Mouse (Mus musculus) olfactory bulb, adult 2 months (tissue): ENCODE data around the gene Adal. TPM values are rescaled to one million over a fixed set of nuclear protein-coding genes. Genes with fewer than 3 reads are reported as not detected.

Experiments used
- H3K27ac ChIP-seq: fragments of 200-500 bp; 2 replicates; pipeline ENCODE4 v1.5.1; 2012; ENCODE audit warnings: low read depth, low read length; ENCODE audit not compliant: insufficient read depth
- H3K4me1 ChIP-seq: fragments of 200-500 bp; 2 replicates; pipeline ENCODE4 v1.6.1; 2012; ENCODE audit warnings: low read length; ENCODE audit not compliant: control insufficient read depth, insufficient read depth
- H3K4me3 ChIP-seq: fragments of 200-500 bp; 2 replicates; pipeline ENCODE4 v1.5.1; 2012; ENCODE audit warnings: mild to moderate bottlenecking, low read depth, low read length, moderate library complexity; ENCODE audit not compliant: insufficient read depth
- CTCF ChIP-seq: fragments of 200-500 bp; IDR thresholded peaks from 2 replicates; pipeline ENCODE4 v1.5.1; 2012; ENCODE audit warnings: low read depth, mild to moderate bottlenecking, low read length, moderate library complexity; ENCODE audit not compliant: insufficient read depth
- POLR2A ChIP-seq: fragments of 200-500 bp; IDR thresholded peaks from 2 replicates; pipeline ENCODE4 v1.6.1; 2012; ENCODE audit warnings: mild to moderate bottlenecking, low read depth, low read length, moderate library complexity; ENCODE audit not compliant: insufficient read depth
- WGBS: fragments of 180-500 bp; shearing (Covaris S2); methylation state at CpG from one replicate; pipeline ENCODE4 v1.1.7; 2018; 5-methylcytosine and 5-hydroxymethylcytosine counted together
- polyA plus RNA-seq: library from polyadenylated mRNA; stranded (reverse); fragments of >200 nt; gene quantifications from 2 replicates; pipeline ENCODE4 v1.2.4, GENCODE M21; 2012; ENCODE audit warnings: low replicate concordance; ENCODE audit not compliant: missing spikeins, insufficient read depth, insufficient read length

Gene Adal
- polyA plus RNA-seq, 1 experiment, result not detected

DNA sequence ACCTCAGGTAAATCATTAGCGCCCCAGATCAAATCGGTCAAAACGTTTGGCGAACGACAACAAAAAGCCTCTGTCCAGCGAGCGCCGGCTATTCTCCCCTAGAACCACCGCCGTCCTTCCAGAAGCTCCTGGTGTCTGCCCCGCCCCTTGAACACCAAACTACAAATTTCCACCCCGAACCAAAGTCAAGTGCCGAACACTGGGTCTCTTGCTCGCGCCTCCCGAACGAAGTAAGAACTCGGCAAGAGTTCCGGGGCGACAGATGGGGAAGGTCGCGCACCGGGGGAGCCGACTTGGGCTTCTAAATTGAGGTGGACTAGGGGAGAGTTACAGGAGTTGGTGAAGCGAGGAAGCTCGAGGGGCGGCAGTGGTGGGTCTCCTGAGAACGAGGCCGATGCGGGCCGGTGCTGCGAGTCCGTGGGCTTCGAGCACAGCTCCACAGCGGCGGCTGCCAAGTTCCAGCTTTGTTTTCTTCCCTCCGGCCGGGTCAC is 30.3 kb downstream of the Adal start, which contains the start of gene Tubgcp4:
TSS of gene Tubgcp4 (plus strand) at position 174 of the 491 bp plus-strand sequence.
- H3K4me3 ChIP-seq, result peak within 1 kb of the TSS; percentile 68
- under 1% methylated on average over 38 of the region's 38 CpGs for WGBS
- peak within 1 kb of the TSS; percentile 27; the same call in 1 of the 2 replicates for H3K27ac ChIP-seq
- peaks cover 9% of the 10 kb centered on the region for H3K4me1 ChIP-seq
- TF ChIP-seq POLR2A (no peak), CTCF (no peak)

DNA sequence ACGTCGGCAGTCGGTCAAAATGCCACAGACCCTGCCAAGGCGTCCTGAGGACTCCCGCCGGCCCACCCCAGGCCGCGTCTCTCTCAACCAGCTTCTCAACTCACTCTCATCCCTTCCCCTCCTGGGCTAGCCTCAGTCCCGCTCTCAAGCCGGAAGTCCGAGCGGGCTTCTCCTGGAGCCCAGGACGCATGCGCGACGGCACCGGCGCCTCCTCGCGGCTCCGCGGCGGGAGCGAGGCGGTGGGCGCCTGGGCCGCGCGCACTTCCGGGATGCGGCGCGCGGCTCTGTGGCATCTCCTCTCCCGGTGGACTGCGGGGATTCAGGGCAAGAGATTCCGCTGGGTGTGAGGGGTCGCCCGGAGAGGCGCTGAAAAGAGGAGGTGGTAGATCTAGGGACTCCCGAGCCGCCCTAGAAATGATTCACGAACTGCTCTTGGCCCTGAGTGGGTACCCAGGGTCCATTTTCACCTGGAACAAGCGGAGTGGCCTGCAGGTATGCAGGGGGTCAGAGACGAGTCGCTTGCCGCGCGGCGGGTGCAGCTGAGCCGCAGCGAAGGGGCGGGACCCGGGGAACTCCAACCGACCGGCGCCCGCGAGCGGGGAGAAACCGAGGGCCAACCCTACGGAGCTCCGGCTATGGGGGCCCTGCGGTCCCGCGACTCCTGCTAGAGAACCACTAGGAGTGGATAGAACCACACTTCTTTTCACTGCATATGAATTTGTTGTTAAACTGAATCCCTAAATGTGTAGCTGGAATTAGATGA is 30.9 kb downstream of the Adal start, which contains the start of gene Zscan29:
TSS of gene Zscan29 (minus strand) at position 146 of the 763 bp plus-strand sequence.
- TF ChIP-seq CTCF (0 out of 2 replicates have a peak, but pooled peaks have one; percentile 9), POLR2A (peak; percentile 93)
- Histone ChIP-seq H3K4me1 (peaks cover 9% of the 10 kb centered on the region), H3K4me3 (peak within 1 kb of the TSS; percentile 68), H3K27ac (peak within 1 kb of the TSS; percentile 27; the same call in 1 of the 2 replicates)
- under 1% methylated on average over 66 of the region's 66 CpGs for WGBS

- 0 out of 2 replicates have a peak, but pooled peaks cover 2% of the 10 kb centered on the region for H3K4me1 ChIP-seq
- H3K27ac ChIP-seq, result no peak overlapping the region
- WGBS, result 93% methylated on average over 3 of the region's 3 CpGs
- no peak overlapping the region for H3K4me3 ChIP-seq
- no peak for TF ChIP-seq POLR2A
- TF ChIP-seq CTCF, result no peak
These were observed 38.7 kb downstream of the Adal start for GRCm38 (mm10) chr2:121178828-121179479.

- H3K4me3 ChIP-seq, result no peak overlapping the region
- 0 out of 2 replicates have a peak, but pooled peaks cover 2% of the 10 kb centered on the region for H3K4me1 ChIP-seq
- TF ChIP-seq CTCF (no peak), POLR2A (no peak)
- H3K27ac ChIP-seq, result no peak overlapping the region
- WGBS, result 81% methylated on average over 5 of the region's 5 CpGs
These were observed 43.2 kb downstream of the Adal start for GRCm38 (mm10) chr2:121183431-121183830.

DNA sequence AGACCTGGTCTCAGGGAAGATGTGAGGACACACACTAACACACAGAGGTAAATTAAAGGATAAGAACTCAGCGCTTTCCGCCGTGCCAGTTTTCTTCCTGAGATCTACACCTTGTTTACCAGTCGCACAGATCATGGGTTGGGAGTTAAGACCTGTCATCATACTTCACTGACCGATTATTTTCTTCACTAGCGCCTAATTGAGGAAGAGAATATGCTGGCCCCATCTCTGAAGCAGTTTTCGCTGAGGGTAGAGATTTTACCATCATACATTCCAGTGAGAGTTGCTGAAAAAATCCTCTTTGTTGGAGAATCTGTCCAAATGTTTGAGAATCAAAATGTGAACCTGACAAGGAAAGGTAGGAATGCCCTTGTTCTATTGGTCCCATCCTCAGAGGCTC is 43.9 kb downstream of the Adal start:
- Histone ChIP-seq H3K4me3 (no peak overlapping the region), H3K4me1 (0 out of 2 replicates have a peak, but pooled peaks cover 2% of the 10 kb centered on the region), H3K27ac (no peak overlapping the region)
- 97% methylated on average over 7 of the region's 7 CpGs for WGBS
- TF ChIP-seq CTCF (no peak), POLR2A (no peak)

DNA sequence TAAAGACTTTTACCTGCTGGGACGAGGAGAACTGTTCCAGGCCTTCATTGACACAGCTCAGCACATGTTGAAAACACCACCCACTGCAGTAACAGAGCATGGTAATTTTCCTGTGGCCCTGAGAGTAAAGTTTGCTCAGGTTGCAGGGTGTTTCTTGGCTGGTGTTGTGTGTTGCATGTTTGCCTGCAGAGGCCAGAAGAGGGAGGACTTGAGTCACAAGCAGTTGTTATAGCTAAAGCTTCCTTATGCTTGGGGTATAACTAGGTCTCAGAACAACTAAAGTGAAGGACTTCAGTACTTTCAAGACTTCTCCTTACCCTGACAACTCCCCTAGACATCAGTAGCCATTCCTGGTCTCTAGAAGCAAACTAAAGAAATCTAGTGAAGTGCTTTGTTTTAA is 48.3 kb downstream of the Adal start:
- Histone ChIP-seq H3K4me1 (peaks cover 2% of the 10 kb centered on the region; the same call in 1 of the 2 replicates), H3K27ac (no peak overlapping the region), H3K4me3 (no peak overlapping the region)
- WGBS, result 67% methylated on average over 1 of the region's 1 CpGs
- TF ChIP-seq POLR2A, result no peak
- no peak for TF ChIP-seq CTCF

- H3K4me1 ChIP-seq, result peaks cover 9% of the 10 kb centered on the region
- no peak overlapping the region for H3K4me3 ChIP-seq
- peak overlapping the region; percentile 71 for H3K27ac ChIP-seq
- WGBS, result 51% methylated on average over 9 of the region's 9 CpGs
- TF ChIP-seq CTCF (no peak), POLR2A (no peak)
These were observed 55.2 kb downstream of the Adal start for GRCm38 (mm10) chr2:121195466-121195865.

DNA sequence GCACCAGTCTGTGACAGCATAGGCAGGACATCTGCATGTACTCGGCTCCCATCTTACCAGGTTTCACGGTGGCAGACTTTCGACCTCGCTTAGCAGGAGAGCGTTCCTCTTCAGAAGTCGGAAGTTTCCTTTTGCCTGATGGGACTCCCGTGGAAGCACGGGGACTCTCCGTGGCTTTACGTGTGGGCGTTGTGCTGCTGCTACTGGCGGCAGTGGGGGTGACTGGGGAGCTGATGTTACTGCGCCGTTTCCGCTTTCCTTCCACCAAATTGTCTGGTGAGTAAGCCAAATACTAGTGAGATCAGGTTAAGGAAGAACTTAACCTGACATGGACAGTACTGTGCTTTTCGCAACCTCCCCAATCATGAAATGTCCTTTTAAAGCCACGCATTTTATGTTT is 64.0 kb downstream of the Adal start:
- H3K27ac ChIP-seq, result no peak overlapping the region
- peaks cover 6% of the 10 kb centered on the region for H3K4me1 ChIP-seq
- no peak overlapping the region for H3K4me3 ChIP-seq
- WGBS, result 68% methylated on average over 17 of the region's 17 CpGs
- no peak for TF ChIP-seq CTCF
- TF ChIP-seq POLR2A, result no peak

Other genes starting within 250 kb of the Adal start
- not detected in 2 replicates for gene Ubr1, start 169.7 kb upstream of the Adal start, polyA plus RNA-seq
- not detected in 2 replicates for gene Tmem62, start 163.4 kb upstream of the Adal start, polyA plus RNA-seq
- not detected in 2 replicates for gene Ccndbp1, start 132.0 kb upstream of the Adal start, polyA plus RNA-seq
- not detected in 2 replicates for gene Epb42, start 103.4 kb upstream of the Adal start, polyA plus RNA-seq
- gene Tgm5, start 54.6 kb upstream of the Adal start, polyA plus RNA-seq, result not detected in 2 replicates
- gene Tgm7, start 30.6 kb upstream of the Adal start, polyA plus RNA-seq, result not detected in 2 replicates
- not detected in 2 replicates for gene Lcmt2, start 225 bp downstream of the Adal start, polyA plus RNA-seq
- gene Tubgcp4, start 30.2 kb downstream of the Adal start, polyA plus RNA-seq, result 263 TPM in 1 of 2 replicates, not detected in the other
- not detected in 2 replicates for gene Zscan29, start 30.7 kb downstream of the Adal start, polyA plus RNA-seq
- 272 TPM in 1 of 2 replicates, not detected in the other for gene Trp53bp1, start 131.0 kb downstream of the Adal start, polyA plus RNA-seq
- gene Map1a, start 149.2 kb downstream of the Adal start, polyA plus RNA-seq, result 93.5 and 210 TPM in 2 replicates
- gene Ppip5k1, start 215.0 kb downstream of the Adal start, polyA plus RNA-seq, result 355 TPM in 1 of 2 replicates, not detected in the other
- not detected in 2 replicates for gene Ckmt1, start 217.3 kb downstream of the Adal start, polyA plus RNA-seq
- not detected in 2 replicates for gene Strc, start 246.7 kb downstream of the Adal start, polyA plus RNA-seq